Mouse (Mus musculus) stomach, embryonic 14.5 days (tissue): ENCODE data around the gene Ski. TPM values are rescaled to one million over a fixed set of nuclear protein-coding genes. Genes with fewer than 3 reads are reported as not detected.
A peak's percentile ranks its signal among the peaks of the same experiment; 100 is the strongest.

ENCODE experiments used
- ATAC-seq: fragments of 200-750 bp; cut with Nextera tagmentation; 2 replicates; pipeline ENCODE4 v1.8.0; 2017; ENCODE audit warnings: low read depth, moderate TSS enrichment; ENCODE audit not compliant: insufficient number of reproducible peaks, insufficient read depth, low FRiP score
- H3K27ac ChIP-seq: fragments of 300-500 bp; sonication (generic); 2 replicates; pipeline ENCODE4 v1.5.1; 2014; ENCODE audit warnings: mild to moderate bottlenecking, low read length, moderate library complexity, mixed read lengths
- H3K27me3 ChIP-seq: fragments of 300-500 bp; sonication (generic); 2 replicates; pipeline ENCODE4 v1.6.1; 2014; ENCODE audit warnings: low read length, control low read depth, mixed read lengths; ENCODE audit not compliant: control insufficient read depth, insufficient read depth
- H3K36me3 ChIP-seq: fragments of 300-500 bp; sonication (generic); 2 replicates; pipeline ENCODE4 v1.6.1; 2014; ENCODE audit warnings: mild to moderate bottlenecking, control low read depth, low read length, moderate library complexity, mixed read lengths; ENCODE audit not compliant: control insufficient read depth, insufficient read depth
- H3K4me1 ChIP-seq: fragments of 300-500 bp; sonication (generic); 2 replicates; pipeline ENCODE4 v1.6.1; 2014; ENCODE audit warnings: low read length, control low read depth, mixed read lengths; ENCODE audit not compliant: control insufficient read depth, insufficient read depth
- H3K4me2 ChIP-seq: fragments of 300-500 bp; sonication (generic); replicated peaks from 2 replicates; pipeline ENCODE4 v1.6.1; 2014; ENCODE audit warnings: low read depth, low read length, control low read depth
- H3K4me3 ChIP-seq: fragments of 300-500 bp; sonication (generic); 2 replicates; pipeline ENCODE4 v1.5.1; 2014; ENCODE audit warnings: low read depth, low read length, control low read depth
- H3K9ac ChIP-seq: fragments of 300-500 bp; sonication (generic); replicated peaks from 2 replicates; pipeline ENCODE4 v1.6.1; 2014; ENCODE audit warnings: low read depth, mild to moderate bottlenecking, control low read depth, low read length, moderate library complexity, mixed read lengths
- H3K9me3 ChIP-seq: fragments of 300-500 bp; sonication (generic); 2 replicates; pipeline ENCODE4 v1.6.1; 2016; ENCODE audit warnings: low read depth, low read length, control low read depth; ENCODE audit not compliant: control insufficient read depth
- WGBS: fragments of 180-500 bp; shearing (Covaris S2); extraction: QIAGEN DNeasy Blood & Tissue Kit; methylation state at CpG from one replicate; pipeline ENCODE4 v1.1.7; 2014; 5-methylcytosine and 5-hydroxymethylcytosine counted together
- polyA plus RNA-seq: library from polyadenylated mRNA; unstranded; fragments of >200 nt; fragmentation: Nextera tagmentation; extraction: Ambion mirVana; gene quantifications from 2 replicates; pipeline ENCODE4 v1.2.1, GENCODE M21; 2014

Ski gene
- polyA plus RNA-seq, 1 experiment from 2014 or later, result 32.0 TPM

GRCm38 (mm10) chr4:155219271-155220212 is 2.9 kb downstream of the Ski start:
- Histone ChIP-seq H3K36me3 (peaks cover 3% of the 10 kb centered on the region), H3K4me3 (peak overlapping the region; percentile 92), H3K27ac (peak overlapping the region; percentile 15; the same call in 1 of the 2 replicates), H3K4me1 (peaks cover 65% of the 10 kb centered on the region), H3K9me3 (no peaks in the 10 kb centered on the region), H3K27me3 (no peaks in the 10 kb centered on the region), H3K4me2 (peak overlapping the region; percentile 94), H3K9ac (peak overlapping the region; percentile 94)
- 38% methylated on average over 12 of the region's 12 CpGs for WGBS
- no peak for ATAC-seq

- no peaks in the 10 kb centered on the region for H3K9me3 ChIP-seq
- no peak for ATAC-seq
- H3K36me3 ChIP-seq, result peaks cover 3% of the 10 kb centered on the region
- peak overlapping the region; percentile 94 for H3K4me2 ChIP-seq
- H3K4me1 ChIP-seq, result peaks cover 70% of the 10 kb centered on the region
- H3K27me3 ChIP-seq, result no peaks in the 10 kb centered on the region
- 74% methylated on average over 9 of the region's 9 CpGs for WGBS
- no peak overlapping the region for H3K27ac ChIP-seq
- no peak overlapping the region for H3K9ac ChIP-seq
- H3K4me3 ChIP-seq, result no peak overlapping the region; the same call in 1 of the 2 replicates
Measured at GRCm38 (mm10) chr4:155218104-155218732, 4.2 kb downstream of the Ski start.

DNA sequence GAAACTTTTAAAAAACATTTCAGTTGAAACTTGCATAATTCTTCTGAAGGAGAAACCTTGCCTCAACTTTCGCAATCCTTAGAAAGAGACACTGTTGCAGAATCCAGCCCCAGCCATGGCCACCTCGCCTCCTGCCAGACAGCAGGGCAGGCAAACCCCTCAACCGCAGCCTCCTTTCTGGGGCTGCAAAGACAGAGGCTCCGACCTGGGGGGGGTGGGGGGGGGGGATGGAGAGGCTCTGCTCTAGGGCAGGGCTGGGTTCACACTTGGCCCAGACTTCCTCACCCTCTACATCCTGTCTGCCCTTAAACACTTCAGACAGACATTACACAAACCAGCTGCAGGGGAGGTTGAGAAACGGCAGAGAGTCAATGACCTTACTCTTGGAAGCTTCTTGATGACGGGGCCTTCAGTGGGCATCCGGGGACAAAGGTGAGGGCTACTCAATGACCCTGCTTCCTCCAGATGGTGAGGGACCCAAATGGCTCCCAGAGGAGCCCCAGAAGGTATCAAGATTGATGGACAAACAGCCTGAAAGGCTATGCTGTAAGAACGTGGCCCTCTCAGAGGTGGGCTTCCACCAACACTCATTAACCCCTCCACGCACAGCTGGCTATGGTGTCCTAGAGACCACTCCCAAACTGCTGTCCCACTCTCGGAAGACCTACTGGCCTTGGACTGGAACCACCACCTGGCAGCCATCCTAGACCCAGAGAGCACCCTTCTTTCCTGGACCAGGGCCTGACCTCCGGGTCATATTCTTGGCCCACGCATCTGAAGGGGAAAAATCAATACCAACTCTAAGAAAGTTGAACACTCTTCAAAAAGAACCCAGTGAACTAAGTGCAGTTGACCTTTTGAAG is 4.9 kb downstream of the Ski start:
- no peak overlapping the region; the same call in 1 of the 2 replicates for H3K9ac ChIP-seq
- peaks cover 3% of the 10 kb centered on the region for H3K36me3 ChIP-seq
- H3K27me3 ChIP-seq, result no peaks in the 10 kb centered on the region
- peak overlapping the region; percentile 94; the same call in 1 of the 2 replicates for H3K4me2 ChIP-seq
- no peak for ATAC-seq
- 42% methylated on average over 12 of the region's 12 CpGs for WGBS
- no peaks in the 10 kb centered on the region for H3K9me3 ChIP-seq
- 0 out of 2 replicates have a peak overlapping the region, but pooled peaks have one; percentile 5 for H3K4me3 ChIP-seq
- no peak overlapping the region for H3K27ac ChIP-seq
- H3K4me1 ChIP-seq, result peaks cover 70% of the 10 kb centered on the region

GRCm38 (mm10) chr4:155215773-155216630 is 6.4 kb downstream of the Ski start:
- no peak for ATAC-seq
- Histone ChIP-seq H3K27me3 (no peaks in the 10 kb centered on the region), H3K9me3 (no peaks in the 10 kb centered on the region), H3K4me3 (no peak overlapping the region), H3K36me3 (peaks cover 4% of the 10 kb centered on the region), H3K27ac (0 out of 2 replicates have a peak overlapping the region, but pooled peaks have one; percentile 6), H3K4me1 (peaks cover 70% of the 10 kb centered on the region), H3K9ac (no peak overlapping the region), H3K4me2 (0 out of 2 replicates have a peak overlapping the region, but pooled peaks have one; percentile 1)
- 61% methylated on average over 12 of the region's 12 CpGs for WGBS

GRCm38 (mm10) chr4:155215203-155215602 is 7.2 kb downstream of the Ski start:
- H3K4me3 ChIP-seq, result no peak overlapping the region
- WGBS, result 64% methylated on average over 9 of the region's 9 CpGs

GRCm38 (mm10) chr4:155214793-155215192 is 7.6 kb downstream of the Ski start:
- Histone ChIP-seq H3K4me3 (no peak overlapping the region), H3K27me3 (no peaks in the 10 kb centered on the region), H3K4me2 (no peak overlapping the region), H3K36me3 (peaks cover 11% of the 10 kb centered on the region), H3K4me1 (peaks cover 64% of the 10 kb centered on the region), H3K9me3 (no peaks in the 10 kb centered on the region), H3K27ac (no peak overlapping the region), H3K9ac (no peak overlapping the region)
- WGBS, result 68% methylated on average over 10 of the region's 10 CpGs
- no peak for ATAC-seq

More at GRCm38 (mm10) chr4:155215203-155215602, 7.2 kb downstream of the Ski start:
- Histone ChIP-seq H3K4me2 (no peak overlapping the region), H3K4me1 (peaks cover 68% of the 10 kb centered on the region), H3K36me3 (peaks cover 11% of the 10 kb centered on the region), H3K9ac (no peak overlapping the region), H3K9me3 (no peaks in the 10 kb centered on the region), H3K27ac (no peak overlapping the region), H3K27me3 (no peaks in the 10 kb centered on the region)
- ATAC-seq, result no peak

- H3K36me3 ChIP-seq, result peaks cover 11% of the 10 kb centered on the region
- no peaks in the 10 kb centered on the region for H3K9me3 ChIP-seq
- H3K9ac ChIP-seq, result no peak overlapping the region
- 70% methylated on average over 6 of the region's 6 CpGs for WGBS
- H3K27me3 ChIP-seq, result no peaks in the 10 kb centered on the region
- 0 out of 2 replicates have a peak overlapping the region, but pooled peaks have one; percentile 5 for H3K4me2 ChIP-seq
- no peak for ATAC-seq
- no peak overlapping the region for H3K27ac ChIP-seq
- H3K4me1 ChIP-seq, result peaks cover 58% of the 10 kb centered on the region
- H3K4me3 ChIP-seq, result no peak overlapping the region
Measured at GRCm38 (mm10) chr4:155214188-155214587, 8.2 kb downstream of the Ski start.
